In genomic region chr14:105744125-105744524, GRCm38 (mm10) we compare ENCODE assay signal across 13 mouse cellular contexts.
DNase-seq lines count a peak whose midpoint lies in the region; TF ChIP-seq lines count a peak whose summit lies in the region.
"Had no signal": no experiment of that assay in that cellular context is flagged by ENCODE, and none has a peak within 500 bp of the region (broad histone marks: within the 10 kb centered on the region; RNA-seq: fewer than 3 reads in every experiment).

No protein-coding gene starts in this region.

- H3K27ac ChIP-seq in heart, adult 2 months, result peak overlapping the region; percentile 42
- H3K27ac ChIP-seq in heart, embryonic 10.5 days, result no peak overlapping the region
- peak overlapping the region; percentile 83 for H3K27ac ChIP-seq in brown adipose tissue, adult 24 weeks (replicated peaks; ENCODE audit: low read depth, low read length)
- H3K27ac ChIP-seq: hindbrain, embryonic 10.5 days; limb, embryonic 13.5 days; midbrain, embryonic 12.5 days had no signal

- no peak overlapping the region for H3K4me3 ChIP-seq in heart, adult 2 months
- no peak overlapping the region for H3K4me3 ChIP-seq in heart, embryonic 10.5 days
- H3K4me3 ChIP-seq in brown adipose tissue, adult 24 weeks (ENCODE audit: insufficient read depth, low read depth, low read length), result no peak overlapping the region
- H3K4me3 ChIP-seq: erythroblast, embryonic 14.5 days; hindbrain, embryonic 10.5 days; limb, embryonic 13.5 days; midbrain, embryonic 12.5 days had no signal

- peak in 1 of 2 experiments; percentile 39 for DNase-seq in heart, adult 2 months
- DNase-seq in heart, embryonic 10.5 days (ENCODE audit: low spot score), result no peak
- peak; percentile 76 to 80 for DNase-seq in heart, postnatal 10 days
- peak; percentile 87 for DNase-seq in lung, postnatal 25 days (ENCODE audit: low spot score)
- DNase-seq in MN1 (ENCODE audit: low spot score), result no peak
- no peak for DNase-seq in frontal cortex, postnatal 36 days (ENCODE audit: low spot score in 2 of 2)
- no peak for DNase-seq in adrenal gland, postnatal 25 days
- DNase-seq: cerebellum, adult 2 months had no signal

- no peaks in the 10 kb centered on the region for H3K79me2 ChIP-seq in heart, adult 2 months (replicated peaks; ENCODE audit: control insufficient read depth, insufficient read depth, low read length)

- H3K9ac ChIP-seq in heart, adult 2 months (ENCODE audit: low read depth, low read length), result peak overlapping the region; percentile 48; the same call in 1 of the 2 replicates
- H3K9ac ChIP-seq: limb, embryonic 13.5 days; midbrain, embryonic 12.5 days had no signal

- H3K9me3 ChIP-seq in heart, embryonic 10.5 days, result no peaks in the 10 kb centered on the region
- H3K9me3 ChIP-seq: hindbrain, embryonic 10.5 days; limb, embryonic 13.5 days; midbrain, embryonic 12.5 days had no signal

- intact Hi-C loops in heart, adult 2 months (cut with DNase I), result loop anchor here (5.0 kb wide), 2 partner anchors 33 to 347 kb away; no protein-coding TSS in a partner anchor
- intact Hi-C loops in heart, postnatal 10 days (cut with DNase I), result loop anchor here (10.0 kb wide), 1 partner anchor 681 kb away; no protein-coding TSS in a partner anchor

- peak; percentile 56; the same call in 1 of the 2 replicates for TF ChIP-seq POLR2A in heart, adult 2 months (IDR thresholded peaks at IDR 0.05; ENCODE audit: insufficient read depth, low read depth, low read length)

- H3K27me3 ChIP-seq in heart, adult 2 months (ENCODE audit: control insufficient read depth, insufficient read depth, low read length), result no peaks in the 10 kb centered on the region
- H3K27me3 ChIP-seq in heart, embryonic 10.5 days (ENCODE audit: insufficient read depth, poor library complexity, severe bottlenecking), result no peaks in the 10 kb centered on the region
- H3K27me3 ChIP-seq: limb, embryonic 13.5 days; midbrain, embryonic 12.5 days had no signal

- H3K36me3 ChIP-seq in heart, adult 2 months (ENCODE audit: control insufficient read depth, insufficient read depth, low read length), result peaks cover 10% of the 10 kb centered on the region
- H3K36me3 ChIP-seq in heart, embryonic 10.5 days, result no peaks in the 10 kb centered on the region
- H3K36me3 ChIP-seq: hindbrain, embryonic 10.5 days; limb, embryonic 13.5 days; midbrain, embryonic 12.5 days had no signal

- 6% methylated on average over 3 of the region's 3 CpGs for WGBS in heart, adult 2 months
- WGBS in heart, embryonic 10.5 days, result 83% methylated on average over 3 of the region's 3 CpGs

- peaks cover 10% of the 10 kb centered on the region for H3K4me1 ChIP-seq in heart, adult 2 months (ENCODE audit: control insufficient read depth, insufficient read depth, low read length)
- H3K4me1 ChIP-seq in heart, embryonic 10.5 days, result no peaks in the 10 kb centered on the region
- peaks cover 12% of the 10 kb centered on the region; the same call in 1 of the 2 replicates for H3K4me1 ChIP-seq in brown adipose tissue, adult 24 weeks (ENCODE audit: control insufficient read depth, insufficient read depth, insufficient read length, low read length)
- H3K4me1 ChIP-seq: hindbrain, embryonic 10.5 days; midbrain, embryonic 12.5 days had no signal

- no peak for TF ChIP-seq EP300 in heart, adult 2 months (IDR thresholded peaks at IDR 0.05; ENCODE audit: insufficient read depth, low read depth, low read length)

- no peak for TF ChIP-seq CTCF in heart, adult 2 months (IDR thresholded peaks at IDR 0.05)

Comparison
In these comparisons a context has a peak if more than half of its experiments do, and no peak if none do; other contexts are left out.
1. DNase-seq: peak in heart, postnatal 10 days (2 of 2) and lung, postnatal 25 days (single experiment); none in heart, embryonic 10.5 days (single experiment), MN1 (single experiment), frontal cortex, postnatal 36 days (0 of 2) and adrenal gland, postnatal 25 days (single experiment).